ENCODE assay signal across 8 mouse cellular contexts in genomic region chr4:101646857-101647195, GRCm38 (mm10). TPM values are rescaled to one million over a fixed set of nuclear protein-coding genes. Genes with fewer than 3 reads are reported as not detected.
DNase-seq lines count a peak whose midpoint lies in the region; ATAC-seq and TF ChIP-seq lines count a peak whose summit lies in the region.

No protein-coding gene starts in this region.

- no peak for TF ChIP-seq CTCF in E14TG2a.4 (conservative IDR thresholded peaks at IDR 0.05; ENCODE audit: low read length)
- TF ChIP-seq CTCF in liver, postnatal 0 days (IDR thresholded peaks at IDR 0.05; ENCODE audit: low read depth), result no peak

- no peak for DNase-seq in heart, postnatal 25 days (ENCODE audit: low spot score)
- no peak for DNase-seq in liver, postnatal 0 days
- no peak for DNase-seq in B cell, adult 2 months
- DNase-seq in kidney, adult 18-20 months, result no peak
- DNase-seq in gastrocnemius, postnatal 25 days, result no peak

- H3K4me2 ChIP-seq in heart, embryonic 11.5 days, result peak overlapping the region; percentile 75
- H3K4me2 ChIP-seq in forebrain, embryonic 16.5 days (ENCODE audit: low read length), result peak overlapping the region; percentile 67
- H3K4me2 ChIP-seq in liver, postnatal 0 days (ENCODE audit: low read depth, low read length), result peak overlapping the region; percentile 79

- H3K4me1 ChIP-seq in heart, embryonic 11.5 days (ENCODE audit: control insufficient read depth, insufficient read depth, low read length), result peaks cover 7% of the 10 kb centered on the region
- H3K4me1 ChIP-seq in E14TG2a.4 (replicated peaks; ENCODE audit: low read depth, low read length), result peaks cover 33% of the 10 kb centered on the region
- peaks cover 12% of the 10 kb centered on the region for H3K4me1 ChIP-seq in forebrain, embryonic 16.5 days (replicated peaks; ENCODE audit: control insufficient read depth, insufficient read depth, low read length)
- H3K4me1 ChIP-seq in liver, postnatal 0 days (ENCODE audit: insufficient read depth), result peaks cover 19% of the 10 kb centered on the region

- no peak for TF ChIP-seq EP300 in liver, postnatal 0 days (IDR thresholded peaks at IDR 0.05; ENCODE audit: low read depth)

- peak overlapping the region; percentile 77 for H3K9ac ChIP-seq in heart, embryonic 11.5 days (ENCODE audit: low read depth, low read length)
- peak overlapping the region; percentile 40 for H3K9ac ChIP-seq in forebrain, embryonic 16.5 days (replicated peaks; ENCODE audit: low read depth, low read length)
- H3K9ac ChIP-seq in liver, postnatal 0 days (replicated peaks), result peak overlapping the region; percentile 50

- WGBS in heart, embryonic 11.5 days (ENCODE audit: insufficient replicate concordance), result 0% methylated on average over 8 of the region's 8 CpGs
- under 1% methylated on average over 8 of the region's 8 CpGs for WGBS in forebrain, embryonic 16.5 days
- under 1% methylated on average over 8 of the region's 8 CpGs for WGBS in liver, postnatal 0 days (ENCODE audit: insufficient replicate concordance)

- ATAC-seq in heart, embryonic 11.5 days (replicated peaks; ENCODE audit: insufficient number of reproducible peaks, low FRiP score, low TSS enrichment), result peak; percentile 11
- ATAC-seq in forebrain, embryonic 16.5 days, result no peak
- no peak for ATAC-seq in liver, postnatal 0 days

- no peaks in the 10 kb centered on the region for H3K27me3 ChIP-seq in heart, embryonic 11.5 days (ENCODE audit: control insufficient read depth, insufficient read depth, low read length)
- H3K27me3 ChIP-seq in E14TG2a.4 (ENCODE audit: insufficient read depth, low read length), result no peaks in the 10 kb centered on the region
- H3K27me3 ChIP-seq in forebrain, embryonic 16.5 days (replicated peaks; ENCODE audit: control insufficient read depth, insufficient read depth, low read length), result no peaks in the 10 kb centered on the region
- no peaks in the 10 kb centered on the region for H3K27me3 ChIP-seq in liver, postnatal 0 days (ENCODE audit: insufficient read depth, low read length)

- no peaks in the 10 kb centered on the region for H3K36me3 ChIP-seq in heart, embryonic 11.5 days (ENCODE audit: control insufficient read depth, insufficient read depth, low read length)
- H3K36me3 ChIP-seq in E14TG2a.4 (ENCODE audit: insufficient read depth, low read length), result no peaks in the 10 kb centered on the region
- H3K36me3 ChIP-seq in forebrain, embryonic 16.5 days (ENCODE audit: control insufficient read depth, insufficient read depth), result no peaks in the 10 kb centered on the region
- no peaks in the 10 kb centered on the region for H3K36me3 ChIP-seq in liver, postnatal 0 days (replicated peaks; ENCODE audit: insufficient read depth, low read length)

- H3K27ac ChIP-seq in heart, embryonic 11.5 days (ENCODE audit: low read depth, low read length), result peak overlapping the region; percentile 73
- peak overlapping the region; percentile 21; the same call in 1 of the 2 replicates for H3K27ac ChIP-seq in forebrain, embryonic 16.5 days (ENCODE audit: low read length)
- peak overlapping the region; percentile 94; the same call in 1 of the 2 replicates for H3K27ac ChIP-seq in liver, postnatal 0 days (ENCODE audit: low read depth)

- H3K4me3 ChIP-seq in heart, embryonic 11.5 days (ENCODE audit: low read depth, low read length), result peak overlapping the region; percentile 89
- H3K4me3 ChIP-seq in E14TG2a.4 (replicated peaks; ENCODE audit: low read length), result peak overlapping the region; percentile 95
- peak overlapping the region; percentile 87 for H3K4me3 ChIP-seq in forebrain, embryonic 16.5 days (replicated peaks; ENCODE audit: low read length)
- peak overlapping the region; percentile 86 for H3K4me3 ChIP-seq in liver, postnatal 0 days (ENCODE audit: low read depth, low read length)

- intact Hi-C loops in heart, postnatal 25 days (cut with DNase I), result loop anchor here (5.0 kb wide), 1 partner anchor 290 kb away; no protein-coding TSS in a partner anchor

- H3K9me3 ChIP-seq in heart, embryonic 11.5 days (replicated peaks; ENCODE audit: control insufficient read depth, low read length), result no peaks in the 10 kb centered on the region
- no peaks in the 10 kb centered on the region for H3K9me3 ChIP-seq in E14TG2a.4 (ENCODE audit: low read length)
- H3K9me3 ChIP-seq in forebrain, embryonic 16.5 days (ENCODE audit: control insufficient read depth, low read length), result no peaks in the 10 kb centered on the region
- no peaks in the 10 kb centered on the region for H3K9me3 ChIP-seq in liver, postnatal 0 days (ENCODE audit: low read length)

RNA-seq across cellular contexts. Expression of gene Leprot, which starts 0.7 kb away (rescaled TPM):
- 75.7 and 81.9 TPM in 2 replicates for polyA plus RNA-seq in heart, embryonic 11.5 days (2014; fragmentation: Nextera tagmentation; extraction: Ambion mirVana)
- 10 to 100 TPM; 24.5 to 28.1 TPM for total RNA-seq in heart, postnatal 25 days (2021)
- 92.5 and 102 TPM in 2 replicates for polyA plus RNA-seq in forebrain, embryonic 16.5 days (2015; fragmentation: Nextera tagmentation; extraction: Ambion mirVana)
- 39.7 and 41.1 TPM in 2 replicates for polyA plus RNA-seq in liver, postnatal 0 days (2015; fragmentation: Nextera tagmentation; extraction: Ambion mirVana)
- total RNA-seq in gastrocnemius, postnatal 25 days (2021), result 10 to 100 TPM; 10.3 to 12.2 TPM

Comparison
In these comparisons a context has a peak if more than half of its experiments do, and no peak if none do; other contexts are left out.
1. H3K27ac ChIP-seq: peak in every context shown above with its lines; median percentile 94 in liver, postnatal 0 days; 73 in heart, embryonic 11.5 days; 21 in forebrain, embryonic 16.5 days.